Mouse (Mus musculus) liver, postnatal 0 days (tissue): ENCODE data around the gene Pqbp1.

Experiments
- CTCF ChIP-seq: sonication (generic); IDR thresholded peaks from 2 replicates; pipeline ENCODE4 v1.5.1; 2016; ENCODE audit warnings: antibody characterized with exemption, low read depth
- EP300 ChIP-seq: IDR thresholded peaks from 2 replicates; pipeline ENCODE4 v1.6.1; 2016; ENCODE audit warnings: antibody characterized with exemption, low read depth, mild to moderate bottlenecking

- no peak for TF ChIP-seq CTCF
- TF ChIP-seq EP300 = no peak
These were observed 35.9 kb downstream of the Pqbp1 start for GRCm38 (mm10) chrX:7863181-7863580.
